Mouse (Mus musculus) liver, adult 2 months (tissue): ENCODE data around the gene Gm49378.

Source experiments
- CTCF ChIP-seq: fragments of 200-500 bp; IDR thresholded peaks from 2 replicates; pipeline ENCODE4 v1.5.1; 2011; ENCODE audit warnings: low read depth, low read length, control low read depth
- POLR2A ChIP-seq: fragments of 200-500 bp; IDR thresholded peaks from 2 replicates; pipeline ENCODE4 v1.6.1; 2011; ENCODE audit warnings: low read length, control low read depth; ENCODE audit not compliant: insufficient read depth; ENCODE audit errors: extremely low read depth

- TF ChIP-seq POLR2A (no peak), CTCF (no peak)
Measured at GRCm38 (mm10) chr14:55589771-55590448, 47.8 kb downstream of the Gm49378 start.
